Mouse (Mus musculus) left cerebral cortex, postnatal 4 days (tissue): Measurements from ENCODE around the gene Ercc6l. TPM values are rescaled to one million over a fixed set of nuclear protein-coding genes. Genes with fewer than 3 reads are reported as not detected.

Experiments used
- DNase-seq: peaks from one replicate; pipeline ENCODE4 v3.0.0-alpha.2; 2022
- intact Hi-C: fragments of 180-260 bp; cut with DNase I; formaldehyde crosslinking; loops from one replicate; pipeline ENCODE4 v1.15.1; 2025
- total RNA-seq, 2 experiments: library from RNA; stranded (reverse); gene quantifications; 2 replicates each; pipeline ENCODE4 v1.2.3; 2021

Gene Ercc6l
- total RNA-seq = 1 to 10 TPM; 1.0 to 1.1 TPM

DNA sequence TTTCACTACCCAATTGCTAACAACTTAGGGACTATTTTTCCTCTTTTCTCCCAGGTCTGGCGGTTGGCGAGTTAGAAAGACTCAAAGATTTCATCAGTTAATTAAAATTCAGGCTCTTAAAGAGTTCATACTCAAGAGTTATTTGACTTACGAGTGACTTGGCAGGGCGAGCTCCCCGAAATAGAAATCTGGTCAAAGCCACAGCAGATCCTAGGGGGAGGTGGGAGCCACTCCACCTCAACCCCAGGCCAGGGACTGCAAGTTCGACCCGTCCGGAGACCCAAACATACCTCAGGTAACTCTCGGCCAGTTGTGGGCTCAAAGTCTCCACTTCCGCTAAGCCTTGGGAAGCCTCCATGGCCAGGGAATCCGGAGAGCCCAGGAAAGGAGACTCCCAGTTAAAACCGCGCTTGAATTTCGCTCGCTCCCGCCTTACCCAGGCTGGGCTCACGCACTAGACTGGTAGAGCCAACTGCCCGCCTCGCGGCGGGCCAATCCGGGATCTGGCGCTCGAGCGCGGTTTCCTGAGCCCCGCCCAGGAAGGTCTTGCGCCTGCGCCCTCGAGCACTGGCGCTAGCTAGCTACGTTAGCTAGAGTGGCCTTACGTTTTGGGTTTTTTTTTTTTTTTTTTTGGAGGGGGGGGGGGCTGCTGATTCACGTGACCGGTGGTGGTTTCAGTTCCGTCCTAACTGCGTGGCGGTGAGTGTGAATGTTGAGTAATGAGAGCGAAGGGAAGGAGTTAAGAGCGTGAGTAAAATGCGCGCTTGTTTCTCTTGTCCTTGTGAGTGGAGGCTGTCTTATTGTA is at the start of gene Ercc6l:
Gene Ercc6l, minus strand, starts transcription at position 474 of the 805 bp plus-strand sequence.
- intact Hi-C loops = no loop called here
- peak; percentile 94 for DNase-seq

DNA sequence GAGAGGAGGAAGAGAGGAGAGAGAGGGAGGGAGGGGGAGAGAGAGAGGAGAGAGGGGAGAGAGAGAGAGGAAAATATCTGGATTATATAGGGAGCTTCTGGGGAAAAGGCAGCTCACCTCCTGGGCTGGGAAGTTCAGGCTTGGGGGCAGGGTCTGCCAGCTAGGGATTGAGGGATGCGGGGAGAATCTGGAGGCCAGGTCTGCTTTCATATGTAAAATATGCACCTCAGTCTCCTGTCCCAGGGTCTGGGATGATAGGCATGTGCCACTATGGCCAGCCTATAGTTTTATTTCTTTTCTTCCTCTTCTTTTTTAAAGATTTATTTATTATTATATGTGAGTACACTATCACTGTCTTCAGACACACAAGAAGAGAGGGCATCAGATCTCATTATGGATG is 33.9 kb upstream of the Ercc6l start:
- intact Hi-C loops = no loop called here
- no peak for DNase-seq

DNA sequence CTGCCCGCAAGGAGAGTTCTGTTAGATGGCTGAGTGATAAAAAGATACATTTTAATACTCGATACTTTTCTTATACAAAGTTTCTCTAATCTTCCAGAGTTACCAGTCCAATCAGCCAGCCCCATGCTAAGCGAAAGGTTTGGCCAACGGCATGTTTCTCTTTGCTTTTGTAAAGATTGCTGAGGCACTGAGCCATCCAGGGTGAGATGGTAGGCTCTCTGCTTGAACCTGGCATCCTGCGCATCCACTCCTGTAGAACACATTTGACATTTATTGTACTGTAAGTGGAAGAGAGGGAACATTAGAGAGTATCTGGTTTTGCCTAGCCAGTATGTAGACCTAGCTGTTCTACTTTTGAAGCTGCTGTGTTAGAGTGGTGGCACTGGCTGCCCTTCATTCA is 32.7 kb upstream of the Ercc6l start:
- no peak for DNase-seq
- intact Hi-C loops = no loop called here

- DNase-seq = peak; percentile 83
- intact Hi-C loops = no loop called here
Observed at GRCm38 (mm10) chrX:102188712-102189497, 32.0 kb upstream of the Ercc6l start, which contains the start of gene Rps4x. Gene Rps4x, minus strand, starts transcription at chrX:102189394.

- DNase-seq = no peak
- intact Hi-C loops = no loop called here
Observed at GRCm38 (mm10) chrX:102187023-102187699, 30.3 kb upstream of the Ercc6l start.

DNA sequence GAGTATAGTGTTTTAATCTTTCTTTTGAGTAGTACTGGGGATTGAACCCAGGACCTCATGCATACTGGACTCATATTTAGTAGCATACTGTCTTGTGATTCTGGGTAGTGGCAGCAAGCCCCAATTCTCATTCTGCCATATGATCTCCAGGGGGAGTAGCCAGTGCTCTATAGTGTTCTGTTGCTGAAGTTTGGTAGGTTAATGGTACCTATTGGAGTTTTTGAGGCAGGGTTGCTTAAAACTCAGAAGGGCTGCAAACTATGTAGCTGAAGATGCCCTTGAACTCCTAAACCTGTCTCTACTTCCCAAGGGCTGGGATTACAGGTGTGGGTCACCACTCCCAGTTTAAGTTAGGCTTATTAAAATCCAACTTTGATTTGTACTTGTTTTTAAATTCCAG is 25.7 kb upstream of the Ercc6l start:
- intact Hi-C loops = loop anchor here (5.0 kb wide), 1 partner anchor 295 kb away; no protein-coding TSS in a partner anchor
- DNase-seq = no peak

GRCm38 (mm10) chrX:102175538-102176287 is 18.8 kb upstream of the Ercc6l start:
- intact Hi-C loops = no loop called here

DNA sequence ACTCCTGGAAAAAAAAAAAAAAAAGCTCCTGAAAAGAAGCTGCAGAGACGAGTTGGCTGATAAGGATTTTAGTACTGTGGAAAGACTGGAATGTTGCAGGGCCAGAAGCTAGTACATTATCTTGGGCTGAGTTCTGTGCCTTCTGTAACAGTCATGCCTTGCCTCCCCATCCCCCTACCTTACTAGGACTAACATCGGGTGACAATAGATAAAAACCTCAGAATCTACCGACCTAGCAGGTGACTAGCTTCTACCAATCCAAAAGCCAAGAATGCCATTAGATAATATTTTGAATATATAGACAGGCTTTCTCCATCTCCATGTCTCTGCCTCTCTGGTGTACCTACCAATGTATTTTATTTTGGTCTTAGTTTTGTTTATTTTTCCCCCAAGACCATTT is 14.0 kb upstream of the Ercc6l start:
- intact Hi-C loops = no loop called here
- DNase-seq = no peak

More at GRCm38 (mm10) chrX:102175538-102176287, 18.8 kb upstream of the Ercc6l start:
- DNase-seq = no peak

- DNase-seq = no peak
- intact Hi-C loops = no loop called here
Observed at GRCm38 (mm10) chrX:102170135-102170534, 13.2 kb upstream of the Ercc6l start.

DNA sequence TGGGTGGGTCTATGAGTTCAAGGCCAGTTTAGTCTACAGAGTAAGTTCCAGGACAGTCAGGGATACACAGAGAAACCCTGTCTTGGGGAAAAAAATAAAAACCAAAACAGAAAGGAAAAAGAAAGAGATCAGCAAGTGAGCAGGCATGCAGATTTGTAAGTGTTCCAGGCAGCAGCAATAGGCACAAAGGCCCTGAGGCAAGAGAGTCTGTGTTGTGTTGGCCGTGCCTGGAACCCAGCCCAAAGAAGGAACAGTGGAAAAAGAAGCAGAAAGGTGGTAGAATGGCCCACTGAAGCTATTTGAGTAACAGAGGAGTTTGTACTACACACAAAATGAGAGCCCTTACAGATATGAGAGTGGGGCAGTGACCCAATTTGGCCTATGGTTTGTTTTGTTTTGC is 12.8 kb upstream of the Ercc6l start:
- DNase-seq = no peak
- intact Hi-C loops = no loop called here

- intact Hi-C loops = no loop called here
- DNase-seq = no peak
Observed at GRCm38 (mm10) chrX:102166986-102167385, 10.1 kb upstream of the Ercc6l start.

GRCm38 (mm10) chrX:102166521-102166920 is 9.6 kb upstream of the Ercc6l start:
- intact Hi-C loops = no loop called here
- DNase-seq = no peak

DNA sequence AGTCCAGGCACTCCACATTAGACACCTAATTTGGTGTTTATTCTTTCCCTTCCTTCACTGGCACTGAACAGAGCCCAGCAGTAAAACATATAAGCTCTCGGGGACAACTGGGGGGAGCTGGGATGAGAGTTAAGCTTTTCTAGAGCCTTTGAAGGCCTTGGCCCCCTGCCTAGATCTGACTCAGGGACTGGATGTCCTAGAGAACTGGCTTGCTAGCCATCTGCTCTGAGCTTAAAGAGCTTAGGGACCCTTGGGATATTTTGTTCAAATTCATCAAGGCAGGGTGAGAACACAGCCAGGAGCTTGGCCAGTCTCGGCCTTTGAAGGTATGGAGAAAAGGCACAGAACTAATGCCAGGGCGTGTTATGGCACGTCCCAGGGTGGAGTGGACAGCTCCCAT is 6.6 kb upstream of the Ercc6l start:
- peak; percentile 33 for DNase-seq
- intact Hi-C loops = no loop called here

DNA sequence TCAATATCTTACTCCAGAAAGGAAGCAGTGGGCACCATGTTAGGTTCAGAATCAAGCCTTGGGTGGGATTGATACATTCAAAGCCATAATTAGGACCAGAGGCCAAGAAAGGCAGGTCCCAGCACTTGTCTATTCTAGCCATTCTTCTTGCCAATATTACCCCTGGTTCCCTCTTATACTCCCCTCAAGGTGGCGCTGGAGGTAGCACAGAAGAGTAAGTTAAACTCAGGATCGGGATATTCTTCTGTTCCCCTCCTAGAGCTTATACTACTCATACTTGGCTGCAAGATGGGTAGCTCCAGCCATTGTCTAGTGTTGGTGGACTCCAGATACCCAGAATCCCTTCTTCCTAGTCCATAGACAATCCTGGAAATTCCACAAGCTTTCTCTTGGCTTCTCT is 6.2 kb upstream of the Ercc6l start:
- intact Hi-C loops = no loop called here
- no peak for DNase-seq

- intact Hi-C loops = no loop called here
- DNase-seq = no peak
Observed at GRCm38 (mm10) chrX:102160528-102160927, 3.6 kb upstream of the Ercc6l start.

- intact Hi-C loops = no loop called here
- no peak for DNase-seq
Observed at GRCm38 (mm10) chrX:102159778-102160177, 2.9 kb upstream of the Ercc6l start.

DNA sequence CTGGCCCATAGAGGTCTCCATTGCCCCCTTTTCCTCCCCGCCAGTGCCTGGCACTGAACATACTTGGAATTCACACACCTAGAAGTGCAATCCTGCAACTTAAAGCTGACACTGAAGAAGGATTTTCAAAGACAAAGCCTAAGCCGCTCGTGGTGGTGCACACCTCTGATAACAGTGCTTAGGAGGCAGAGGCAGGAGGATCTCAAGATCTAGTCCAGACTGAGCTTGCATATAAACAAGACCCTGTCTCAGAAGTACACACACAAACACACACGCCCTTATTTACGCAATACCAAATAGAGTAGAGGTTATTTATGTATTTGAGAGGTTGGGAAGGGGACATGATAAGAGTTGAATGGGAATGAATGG is 516 bp upstream of the Ercc6l start:
- DNase-seq = no peak
- intact Hi-C loops = no loop called here

- intact Hi-C loops = no loop called here
- no peak for DNase-seq
Observed at GRCm38 (mm10) chrX:102141157-102141556, 15.7 kb downstream of the Ercc6l start.

- no peak for DNase-seq
- intact Hi-C loops = no loop called here
Observed at GRCm38 (mm10) chrX:102121321-102121720, 35.6 kb downstream of the Ercc6l start.

DNA sequence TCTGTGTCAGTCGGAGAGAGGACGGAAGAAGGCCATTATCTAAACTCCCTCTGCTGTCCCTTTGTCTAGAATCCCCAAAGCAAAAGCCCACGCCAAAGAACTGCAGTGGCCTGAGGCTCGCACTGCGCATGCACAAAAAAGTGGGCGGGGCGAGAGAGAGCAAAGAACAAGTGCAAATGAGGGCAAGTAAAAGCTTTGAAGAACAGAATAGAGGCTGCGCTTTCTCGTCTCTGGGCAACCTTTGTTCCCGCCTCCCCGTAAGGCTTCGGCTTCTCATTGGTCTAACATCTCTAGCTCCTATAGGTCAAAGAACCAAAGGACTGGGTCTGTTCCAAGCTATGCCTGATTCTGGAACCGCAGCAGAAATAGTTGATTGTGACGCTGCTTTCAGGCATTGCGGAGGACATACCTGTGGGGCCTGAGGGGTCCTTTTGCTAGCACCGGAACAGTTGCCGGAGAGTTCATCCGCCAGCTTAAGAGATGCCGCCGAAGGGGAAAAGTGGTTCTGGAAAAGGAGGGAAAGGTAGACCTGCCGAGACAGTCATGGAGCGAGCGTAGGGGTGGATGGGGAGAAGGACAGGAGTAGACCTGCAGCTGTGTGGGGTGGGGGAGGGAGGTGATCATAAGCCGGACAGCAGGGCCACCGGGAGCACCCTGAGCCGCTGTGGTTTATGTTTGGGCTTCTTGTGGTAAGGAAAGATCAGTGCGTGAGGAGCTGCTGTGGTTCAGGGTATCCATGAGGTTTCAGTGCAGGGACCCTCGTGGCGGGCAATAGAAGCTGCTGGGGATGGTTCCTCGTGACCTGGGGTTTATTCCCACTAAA is 37.6 kb downstream of the Ercc6l start, which contains the start of gene Pin4:
Gene Pin4, plus strand, starts transcription at position 406 of the 823 bp plus-strand sequence.
- peak; percentile 95 for DNase-seq
- intact Hi-C loops = no loop called here
